Mouse (Mus musculus) olfactory bulb, adult 2 months (tissue): Measurements from ENCODE around the gene Gm20604. TPM values are rescaled to one million over a fixed set of nuclear protein-coding genes. Genes with fewer than 3 reads are reported as not detected.

Experiments
- H3K27ac ChIP-seq: fragments of 200-500 bp; 2 replicates; pipeline ENCODE4 v1.5.1; 2012; ENCODE audit warnings: low read depth, low read length; ENCODE audit not compliant: insufficient read depth
- H3K4me1 ChIP-seq: fragments of 200-500 bp; 2 replicates; pipeline ENCODE4 v1.6.1; 2012; ENCODE audit warnings: low read length; ENCODE audit not compliant: control insufficient read depth, insufficient read depth
- H3K4me3 ChIP-seq: fragments of 200-500 bp; 2 replicates; pipeline ENCODE4 v1.5.1; 2012; ENCODE audit warnings: mild to moderate bottlenecking, low read depth, low read length, moderate library complexity; ENCODE audit not compliant: insufficient read depth
- CTCF ChIP-seq: fragments of 200-500 bp; IDR thresholded peaks from 2 replicates; pipeline ENCODE4 v1.5.1; 2012; ENCODE audit warnings: low read depth, mild to moderate bottlenecking, low read length, moderate library complexity; ENCODE audit not compliant: insufficient read depth
- POLR2A ChIP-seq: fragments of 200-500 bp; IDR thresholded peaks from 2 replicates; pipeline ENCODE4 v1.6.1; 2012; ENCODE audit warnings: mild to moderate bottlenecking, low read depth, low read length, moderate library complexity; ENCODE audit not compliant: insufficient read depth
- WGBS: fragments of 180-500 bp; shearing (Covaris S2); methylation state at CpG from one replicate; pipeline ENCODE4 v1.1.7; 2018; 5-methylcytosine and 5-hydroxymethylcytosine counted together
- polyA plus RNA-seq: library from polyadenylated mRNA; stranded (reverse); fragments of >200 nt; gene quantifications from 2 replicates; pipeline ENCODE4 v1.2.4, GENCODE M21; 2012; ENCODE audit warnings: low replicate concordance; ENCODE audit not compliant: missing spikeins, insufficient read depth, insufficient read length

Gene Gm20604
- polyA plus RNA-seq, 1 experiment = not detected

DNA sequence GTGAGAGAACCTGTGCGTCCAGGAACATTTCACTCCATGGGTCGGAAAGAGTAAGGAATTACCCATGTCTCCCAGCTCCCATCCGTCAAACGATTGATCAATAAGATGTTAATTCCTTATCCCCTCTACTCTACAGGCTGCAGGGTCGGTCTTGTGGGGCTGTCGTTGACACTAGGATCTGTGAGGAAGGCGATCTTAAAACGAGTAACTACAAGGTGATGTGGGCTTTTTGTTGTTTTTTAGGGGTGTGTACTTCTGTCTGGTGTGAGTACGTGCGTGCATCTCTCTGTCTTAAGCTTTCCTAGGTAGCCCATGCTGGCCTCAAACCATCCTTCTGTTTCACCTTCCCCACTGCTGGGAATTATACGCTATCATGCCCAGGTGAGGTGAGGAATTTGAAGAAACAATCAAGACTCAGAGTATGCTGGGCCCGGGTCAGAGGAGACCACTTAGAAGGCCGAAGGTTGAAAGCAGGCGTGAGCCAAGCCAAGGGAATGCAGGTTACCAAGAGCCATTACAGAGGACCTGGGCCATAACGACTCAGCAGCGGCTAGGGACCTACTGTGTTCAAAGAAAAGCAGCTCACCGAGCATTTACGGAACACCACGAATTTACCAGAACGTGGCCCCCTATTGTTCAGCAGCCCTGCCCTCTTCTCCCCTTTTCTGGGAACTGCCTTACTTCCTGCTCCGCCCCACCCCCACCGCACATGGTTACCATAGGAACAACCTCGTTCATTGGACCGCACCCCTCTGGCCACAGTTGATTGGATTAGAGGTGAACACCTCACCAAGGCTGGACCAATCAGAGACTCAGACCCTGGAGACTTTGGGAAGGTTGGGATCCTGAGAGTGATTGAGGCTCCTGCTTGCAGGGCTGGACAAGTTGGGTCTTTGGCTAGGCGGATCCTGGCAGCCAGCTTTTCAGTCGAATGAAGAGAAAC, 28.3 kb downstream of the Gm20604 start:
- Histone ChIP-seq H3K4me3 (no peak overlapping the region), H3K27ac (0 out of 2 replicates have a peak overlapping the region, but pooled peaks have one; percentile 36), H3K4me1 (peaks cover 27% of the 10 kb centered on the region)
- 45% methylated on average over 26 of the region's 26 CpGs for WGBS
- TF ChIP-seq CTCF (no peak), POLR2A (no peak)

GRCm38 (mm10) chr12:102725761-102726175, 32.7 kb downstream of the Gm20604 start:
- H3K4me1 ChIP-seq = peaks cover 29% of the 10 kb centered on the region
- WGBS = 46% methylated on average over 7 of the region's 7 CpGs
- H3K4me3 ChIP-seq = no peak overlapping the region
- TF ChIP-seq CTCF (no peak), POLR2A (no peak)
- no peak overlapping the region; the same call in 1 of the 2 replicates for H3K27ac ChIP-seq

- peak overlapping the region; percentile 68 for H3K27ac ChIP-seq
- 94% methylated on average over 6 of the region's 6 CpGs for WGBS
- TF ChIP-seq POLR2A = no peak
- TF ChIP-seq CTCF = no peak
Observed at GRCm38 (mm10) chr12:102725146-102725545, 33.3 kb downstream of the Gm20604 start.

DNA sequence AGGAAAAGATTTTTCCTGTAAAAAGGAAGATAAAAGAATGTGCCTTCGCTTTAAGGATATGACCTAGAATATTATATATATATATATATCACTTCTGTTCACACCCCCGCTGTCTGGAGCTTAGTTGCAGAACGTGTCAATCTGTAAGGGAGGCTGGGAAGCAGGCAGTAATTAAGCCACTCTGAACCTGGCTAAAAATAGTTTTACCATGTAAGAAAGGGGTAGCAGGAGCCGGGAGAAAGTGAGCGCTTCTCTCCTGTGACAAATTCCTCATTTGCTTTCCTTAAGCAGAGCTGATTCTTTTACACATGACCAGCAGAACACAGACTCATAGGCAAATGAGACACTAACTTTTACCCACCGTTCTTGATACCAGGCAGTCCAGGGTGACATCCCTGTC, 34.6 kb downstream of the Gm20604 start:
- Histone ChIP-seq H3K4me3 (no peak overlapping the region), H3K27ac (no peak overlapping the region), H3K4me1 (peaks cover 22% of the 10 kb centered on the region)
- TF ChIP-seq POLR2A (no peak), CTCF (no peak)
- 19% methylated on average over 6 of the region's 6 CpGs for WGBS

More at GRCm38 (mm10) chr12:102725146-102725545, 33.3 kb downstream of the Gm20604 start:
- Histone ChIP-seq H3K4me3 (no peak overlapping the region), H3K4me1 (peaks cover 23% of the 10 kb centered on the region)

- WGBS = 80% methylated on average over 8 of the region's 8 CpGs
- no peak for TF ChIP-seq POLR2A
- TF ChIP-seq CTCF = no peak
- Histone ChIP-seq H3K4me3 (no peak overlapping the region), H3K4me1 (peaks cover 22% of the 10 kb centered on the region), H3K27ac (no peak overlapping the region)
Observed at GRCm38 (mm10) chr12:102722966-102723365, 35.5 kb downstream of the Gm20604 start.

DNA sequence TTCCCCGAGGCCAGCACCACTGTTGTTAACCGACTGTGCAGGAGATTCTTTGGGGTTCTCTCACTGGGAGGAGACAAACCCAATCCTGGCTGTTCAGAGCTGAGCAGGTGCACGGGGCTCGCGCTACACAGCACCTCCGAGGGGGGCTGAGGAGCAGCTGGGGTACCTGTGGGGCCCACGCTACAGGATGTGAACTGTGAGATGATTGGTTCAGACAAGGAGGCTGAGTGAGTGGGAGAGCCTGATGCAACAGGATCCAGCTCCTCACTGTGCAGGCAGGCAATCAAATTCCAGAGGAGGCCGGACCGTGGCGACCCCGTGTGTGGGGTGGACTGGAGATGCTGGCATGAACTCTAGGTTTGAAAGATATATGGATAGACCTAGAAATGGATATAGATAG, 36.0 kb downstream of the Gm20604 start:
- 70% methylated on average over 11 of the region's 11 CpGs for WGBS
- Histone ChIP-seq H3K4me1 (peaks cover 22% of the 10 kb centered on the region), H3K27ac (no peak overlapping the region), H3K4me3 (no peak overlapping the region)
- TF ChIP-seq CTCF (no peak), POLR2A (no peak)

DNA sequence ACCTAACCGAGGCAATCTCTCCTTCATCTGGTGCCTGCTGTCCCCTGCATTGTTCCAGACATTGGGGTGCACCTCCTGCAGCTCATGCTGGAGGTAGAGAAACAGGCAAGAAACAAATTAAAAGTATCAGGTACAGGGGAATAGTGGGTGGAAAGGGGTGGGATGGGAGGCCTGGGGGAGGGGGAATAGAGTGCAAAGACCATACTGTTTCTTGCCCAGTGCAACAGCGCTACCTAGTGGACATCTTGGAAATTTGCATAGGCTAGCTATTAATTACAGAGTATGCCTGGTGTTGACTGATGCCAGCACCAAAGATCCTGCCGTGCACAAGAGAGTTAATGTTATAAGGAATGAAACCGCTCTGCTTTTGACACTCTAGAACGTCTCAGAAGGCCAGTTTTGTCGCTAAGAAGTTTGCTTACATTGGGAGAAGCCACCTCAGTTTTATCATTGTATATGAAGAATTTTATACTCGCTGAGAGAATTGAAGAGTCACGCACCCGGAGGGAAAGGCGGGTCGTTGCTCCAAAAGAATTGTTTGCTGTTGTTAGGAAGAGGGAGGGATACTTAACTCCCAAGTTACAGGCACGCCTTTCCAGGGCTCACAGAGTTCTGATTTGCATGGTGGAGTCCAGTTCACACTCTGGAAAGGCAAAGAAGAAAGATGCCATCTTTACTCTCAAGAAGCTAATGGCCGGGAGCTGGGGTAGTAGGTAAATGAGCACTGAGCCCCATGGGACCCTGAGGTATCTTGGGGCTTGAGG, 38.7 kb downstream of the Gm20604 start:
- Histone ChIP-seq H3K27ac (no peak overlapping the region), H3K4me3 (no peak overlapping the region), H3K4me1 (peaks cover 7% of the 10 kb centered on the region; the same call in 1 of the 2 replicates)
- WGBS = 11% methylated on average over 13 of the region's 13 CpGs
- TF ChIP-seq POLR2A (no peak), CTCF (no peak)

- 94% methylated on average over 10 of the region's 10 CpGs for WGBS
- H3K4me1 ChIP-seq = no peaks in the 10 kb centered on the region
- H3K27ac ChIP-seq = no peak overlapping the region
- TF ChIP-seq CTCF (no peak), POLR2A (no peak)
- H3K4me3 ChIP-seq = no peak overlapping the region
Observed at GRCm38 (mm10) chr12:102714654-102715395, 43.6 kb downstream of the Gm20604 start.

DNA sequence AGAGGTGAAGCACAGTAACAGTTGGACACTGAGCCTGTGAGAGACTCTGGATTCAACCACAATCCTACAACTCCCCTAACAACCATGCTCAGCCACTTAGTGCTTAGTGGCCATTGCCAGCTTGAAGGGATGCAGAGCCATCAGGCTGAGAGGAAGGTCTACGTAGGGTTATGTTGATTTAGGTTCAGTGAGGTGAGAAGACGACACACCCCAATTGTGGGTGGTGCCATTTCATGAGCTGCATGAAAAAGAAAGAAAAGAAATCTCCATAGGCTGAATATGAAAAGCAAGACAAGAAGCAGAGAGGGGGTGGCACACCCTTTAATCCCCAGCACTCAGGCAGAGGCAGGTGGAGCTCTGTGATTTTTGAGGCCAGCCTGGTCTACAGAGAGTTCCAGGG, 44.4 kb downstream of the Gm20604 start:
- TF ChIP-seq CTCF (no peak), POLR2A (no peak)
- 92% methylated on average over 2 of the region's 2 CpGs for WGBS
- Histone ChIP-seq H3K27ac (no peak overlapping the region), H3K4me3 (no peak overlapping the region), H3K4me1 (no peaks in the 10 kb centered on the region)
